Mouse (Mus musculus) stomach, embryonic 16.5 days (tissue): ENCODE measurements around the gene Ppp2r1b. TPM values are rescaled to one million over a fixed set of nuclear protein-coding genes. Genes with fewer than 3 reads are reported as not detected.

Experiments used
- ATAC-seq: fragments of 200-750 bp; cut with Nextera tagmentation; 2 replicates; pipeline ENCODE4 v1.8.0; 2017; ENCODE audit warnings: moderate number of reproducible peaks, moderate TSS enrichment; ENCODE audit not compliant: insufficient read depth, low FRiP score
- H3K27ac ChIP-seq: fragments of 300-500 bp; sonication (generic); 2 replicates; pipeline ENCODE4 v1.5.1; 2014; ENCODE audit warnings: low read length
- H3K27me3 ChIP-seq: fragments of 300-500 bp; sonication (generic); 2 replicates; pipeline ENCODE4 v1.6.1; 2014; ENCODE audit warnings: low read length, control low read depth, mixed read lengths; ENCODE audit not compliant: control insufficient read depth, insufficient read depth
- H3K36me3 ChIP-seq: fragments of 300-500 bp; sonication (generic); 2 replicates; pipeline ENCODE4 v1.6.1; 2014; ENCODE audit warnings: low read length; ENCODE audit not compliant: control insufficient read depth, insufficient read depth
- H3K4me1 ChIP-seq: fragments of 300-500 bp; sonication (generic); 2 replicates; pipeline ENCODE4 v1.6.1; 2014; ENCODE audit warnings: low read length, control low read depth, mixed read lengths; ENCODE audit not compliant: control insufficient read depth, insufficient read depth
- H3K4me2 ChIP-seq: fragments of 300-500 bp; sonication (generic); 2 replicates; pipeline ENCODE4 v1.6.1; 2014; ENCODE audit warnings: low read depth, low read length, mixed read lengths
- H3K4me3 ChIP-seq: fragments of 300-500 bp; sonication (generic); replicated peaks from 2 replicates; pipeline ENCODE4 v1.5.1; 2014; ENCODE audit warnings: mild to moderate bottlenecking, low read length
- H3K9ac ChIP-seq: fragments of 300-500 bp; sonication (generic); 2 replicates; pipeline ENCODE4 v1.6.1; 2014; ENCODE audit warnings: low read length
- H3K9me3 ChIP-seq: fragments of 300-500 bp; sonication (generic); replicated peaks from 2 replicates; pipeline ENCODE4 v1.6.1; 2016; ENCODE audit warnings: low read length, control low read depth; ENCODE audit not compliant: control insufficient read depth
- WGBS: fragments of 180-500 bp; shearing (Covaris S2); extraction: QIAGEN DNeasy Blood & Tissue Kit; methylation state at CpG from one replicate; pipeline ENCODE4 v1.1.7; 2014; 5-methylcytosine and 5-hydroxymethylcytosine counted together
- polyA plus RNA-seq: library from polyadenylated mRNA; unstranded; fragments of >200 nt; fragmentation: Nextera tagmentation; extraction: Ambion mirVana; gene quantifications from 2 replicates; pipeline ENCODE4 v1.2.1, GENCODE M21; 2015

The Ppp2r1b gene
- polyA plus RNA-seq, 1 experiment from 2014 or later: 79.3 TPM

- no peaks in the 10 kb centered on the region for H3K27me3 ChIP-seq
- H3K4me1 ChIP-seq: 0 out of 2 replicates have a peak, but pooled peaks cover 2% of the 10 kb centered on the region
- no peak overlapping the region for H3K9ac ChIP-seq
- no peak overlapping the region for H3K4me3 ChIP-seq
- H3K4me2 ChIP-seq: no peak overlapping the region
- H3K36me3 ChIP-seq: peaks cover 2% of the 10 kb centered on the region; the same call in 1 of the 2 replicates
- WGBS: 66% methylated on average over 7 of the region's 7 CpGs
- H3K9me3 ChIP-seq: no peaks in the 10 kb centered on the region
- ATAC-seq: no peak
- H3K27ac ChIP-seq: no peak overlapping the region
Observed at GRCm38 (mm10) chr9:50900026-50900920, 55.2 kb downstream of the Ppp2r1b start.

GRCm38 (mm10) chr9:50904196-50904847, 59.2 kb downstream of the Ppp2r1b start:
- Histone ChIP-seq H3K36me3 (0 out of 2 replicates have a peak, but pooled peaks cover 2% of the 10 kb centered on the region), H3K4me1 (0 out of 2 replicates have a peak, but pooled peaks cover 2% of the 10 kb centered on the region), H3K9ac (no peak overlapping the region), H3K4me2 (no peak overlapping the region), H3K4me3 (no peak overlapping the region), H3K27ac (no peak overlapping the region), H3K9me3 (no peaks in the 10 kb centered on the region), H3K27me3 (no peaks in the 10 kb centered on the region)
- WGBS: 78% methylated on average over 6 of the region's 6 CpGs
- no peak for ATAC-seq

GRCm38 (mm10) chr9:50905321-50905720, 60.2 kb downstream of the Ppp2r1b start:
- Histone ChIP-seq H3K9ac (no peak overlapping the region), H3K9me3 (no peaks in the 10 kb centered on the region), H3K27me3 (no peaks in the 10 kb centered on the region), H3K4me3 (no peak overlapping the region), H3K27ac (no peak overlapping the region), H3K36me3 (0 out of 2 replicates have a peak, but pooled peaks cover 2% of the 10 kb centered on the region), H3K4me2 (no peak overlapping the region), H3K4me1 (0 out of 2 replicates have a peak, but pooled peaks cover under 1% of the 10 kb centered on the region)
- ATAC-seq: no peak
- WGBS: 70% methylated on average over 3 of the region's 3 CpGs

- no peaks in the 10 kb centered on the region for H3K9me3 ChIP-seq
- ATAC-seq: no peak
- H3K27me3 ChIP-seq: no peaks in the 10 kb centered on the region
- H3K9ac ChIP-seq: no peak overlapping the region
- H3K36me3 ChIP-seq: peaks cover 5% of the 10 kb centered on the region
- no peak overlapping the region for H3K4me2 ChIP-seq
- H3K4me3 ChIP-seq: no peak overlapping the region
- H3K4me1 ChIP-seq: no peaks in the 10 kb centered on the region
- 80% methylated on average over 7 of the region's 7 CpGs for WGBS
- no peak overlapping the region for H3K27ac ChIP-seq
Observed at GRCm38 (mm10) chr9:50911861-50912515, 66.9 kb downstream of the Ppp2r1b start.

GRCm38 (mm10) chr9:50918131-50918530, 73.0 kb downstream of the Ppp2r1b start:
- Histone ChIP-seq H3K4me1 (no peaks in the 10 kb centered on the region; the same call in 1 of the 2 replicates), H3K9ac (no peak overlapping the region), H3K36me3 (no peaks in the 10 kb centered on the region), H3K4me2 (no peak overlapping the region), H3K4me3 (no peak overlapping the region), H3K9me3 (no peaks in the 10 kb centered on the region), H3K27ac (no peak overlapping the region), H3K27me3 (no peaks in the 10 kb centered on the region)
- WGBS: 57% methylated on average over 3 of the region's 3 CpGs
- ATAC-seq: peak; percentile 47; the same call in 1 of the 2 replicates

GRCm38 (mm10) chr9:50919554-50919953, 74.5 kb downstream of the Ppp2r1b start:
- Histone ChIP-seq H3K9ac (no peak overlapping the region), H3K36me3 (no peaks in the 10 kb centered on the region), H3K27me3 (no peaks in the 10 kb centered on the region), H3K4me2 (no peak overlapping the region), H3K4me3 (no peak overlapping the region), H3K4me1 (no peaks in the 10 kb centered on the region; the same call in 1 of the 2 replicates), H3K27ac (no peak overlapping the region), H3K9me3 (no peaks in the 10 kb centered on the region)
- ATAC-seq: no peak
- WGBS: 96% methylated on average over 2 of the region's 2 CpGs

- Histone ChIP-seq H3K4me3 (no peak overlapping the region), H3K4me1 (no peaks in the 10 kb centered on the region; the same call in 1 of the 2 replicates), H3K4me2 (no peak overlapping the region), H3K36me3 (no peaks in the 10 kb centered on the region), H3K9ac (no peak overlapping the region), H3K9me3 (no peaks in the 10 kb centered on the region), H3K27me3 (no peaks in the 10 kb centered on the region), H3K27ac (no peak overlapping the region)
- 64% methylated on average over 3 of the region's 3 CpGs for WGBS
- no peak for ATAC-seq
Observed at GRCm38 (mm10) chr9:50920933-50921895, 76.1 kb downstream of the Ppp2r1b start.
